Mouse (Mus musculus) liver, embryonic 11.5 days (tissue): ENCODE measurements around the gene Rpusd1. TPM values are rescaled to one million over a fixed set of nuclear protein-coding genes. Genes with fewer than 3 reads are reported as not detected.

Source experiments
- ATAC-seq: fragments of 200-750 bp; cut with Nextera tagmentation; replicated peaks from 2 replicates; pipeline ENCODE4 v1.8.0; 2017; ENCODE audit warnings: moderate number of reproducible peaks, mild to moderate bottlenecking, moderate TSS enrichment, moderate library complexity; ENCODE audit not compliant: low FRiP score
- DNase-seq: peaks from one replicate; pipeline ENCODE4 v3.0.0-alpha.2; 2017; ENCODE audit warnings: low spot score
- H3K27ac ChIP-seq: fragments of 300-500 bp; sonication (generic); 2 replicates; pipeline ENCODE4 v1.5.1; 2014; ENCODE audit warnings: mild to moderate bottlenecking, low read depth, low read length, control low read depth
- H3K27me3 ChIP-seq: fragments of 300-500 bp; sonication (generic); replicated peaks from 2 replicates; pipeline ENCODE4 v1.6.1; 2014; ENCODE audit warnings: low read length, mixed read lengths; ENCODE audit not compliant: control insufficient read depth, insufficient read depth
- H3K36me3 ChIP-seq: fragments of 300-500 bp; sonication (generic); 2 replicates; pipeline ENCODE4 v1.6.1; 2014; ENCODE audit warnings: mild to moderate bottlenecking, low read length, moderate library complexity, mixed read lengths; ENCODE audit not compliant: control insufficient read depth, insufficient read depth
- H3K4me1 ChIP-seq: fragments of 300-500 bp; sonication (generic); replicated peaks from 2 replicates; pipeline ENCODE4 v1.6.1; 2014; ENCODE audit warnings: low read length, mixed read lengths; ENCODE audit not compliant: control insufficient read depth, insufficient read depth
- H3K4me2 ChIP-seq: fragments of 300-500 bp; sonication (generic); 2 replicates; pipeline ENCODE4 v1.6.1; 2014; ENCODE audit warnings: mild to moderate bottlenecking, control low read depth, moderate library complexity
- H3K4me3 ChIP-seq: fragments of 300-500 bp; sonication (generic); 2 replicates; pipeline ENCODE4 v1.5.1; 2014; ENCODE audit warnings: low read depth, low read length, control low read depth
- H3K9ac ChIP-seq: fragments of 300-500 bp; sonication (generic); 2 replicates; pipeline ENCODE4 v1.6.1; 2014; ENCODE audit warnings: low read depth, low read length, control low read depth
- H3K9me3 ChIP-seq: fragments of 300-500 bp; sonication (generic); 2 replicates; pipeline ENCODE4 v1.6.1; 2016; ENCODE audit warnings: low read length, inconsistent platforms, mixed read lengths; ENCODE audit not compliant: control insufficient read depth
- WGBS: fragments of 180-500 bp; shearing (Covaris S2); extraction: QIAGEN DNeasy Blood & Tissue Kit; methylation state at CpG from one replicate; pipeline ENCODE4 v1.1.7; 2014; 5-methylcytosine and 5-hydroxymethylcytosine counted together
- polyA plus RNA-seq: library from polyadenylated mRNA; unstranded; fragments of >200 nt; fragmentation: Nextera tagmentation; extraction: Ambion mirVana; gene quantifications from 2 replicates; pipeline ENCODE4 v1.2.1, GENCODE M21; 2014

The Rpusd1 gene
- polyA plus RNA-seq, 1 experiment from 2014 or later: 17.5 TPM

DNA sequence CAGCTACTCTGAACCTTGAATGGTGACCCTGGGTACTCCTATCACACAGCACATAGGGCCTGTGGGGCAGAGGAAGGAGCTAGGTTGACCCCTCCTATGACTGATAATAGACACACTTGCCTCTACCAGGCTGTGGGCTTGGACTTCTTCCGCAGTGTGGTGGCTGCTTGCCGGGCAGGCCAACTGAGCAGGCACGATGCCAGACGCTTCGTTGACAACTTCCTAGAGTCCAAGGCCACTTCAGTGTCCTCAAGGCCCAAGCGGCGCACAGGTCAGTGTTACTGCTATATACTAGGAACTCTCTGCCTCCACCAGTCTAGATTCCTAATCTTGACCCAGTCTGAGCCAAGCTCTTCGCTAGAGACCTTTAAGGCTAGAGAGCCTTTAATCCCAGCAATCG, 16.4 kb downstream of the Rpusd1 start:
- H3K9ac ChIP-seq: no peak overlapping the region
- H3K27ac ChIP-seq: no peak overlapping the region
- ATAC-seq: no peak
- 90% methylated on average over 9 of the region's 9 CpGs for WGBS
- no peak for DNase-seq
- no peak overlapping the region for H3K4me3 ChIP-seq
- H3K4me1 ChIP-seq: no peaks in the 10 kb centered on the region
- H3K36me3 ChIP-seq: no peaks in the 10 kb centered on the region
- no peaks in the 10 kb centered on the region for H3K9me3 ChIP-seq
- no peaks in the 10 kb centered on the region; the same call in 1 of the 2 replicates for H3K27me3 ChIP-seq
- no peak overlapping the region for H3K4me2 ChIP-seq

DNA sequence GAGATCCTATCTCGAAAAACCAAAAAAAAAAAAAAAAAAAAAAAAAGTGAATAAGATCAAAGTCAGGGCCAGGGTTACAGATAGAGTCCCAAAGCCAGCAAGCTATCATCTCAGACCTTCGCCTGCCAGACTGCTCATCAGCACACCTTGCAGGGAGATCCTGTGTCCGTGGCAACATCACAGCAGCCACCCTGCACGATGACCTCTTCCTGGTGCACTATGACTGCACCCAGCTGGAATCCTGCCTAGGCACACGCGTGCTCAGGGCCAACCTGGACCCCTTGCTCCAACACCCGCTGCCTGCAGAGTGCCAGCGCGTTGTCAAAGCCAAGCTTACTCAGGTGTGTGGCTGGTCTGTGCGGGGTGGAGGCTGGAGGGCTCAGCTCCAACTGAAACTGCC, 16.8 kb downstream of the Rpusd1 start:
- 66% methylated on average over 10 of the region's 10 CpGs for WGBS
- Histone ChIP-seq H3K27me3 (no peaks in the 10 kb centered on the region; the same call in 1 of the 2 replicates), H3K4me1 (no peaks in the 10 kb centered on the region), H3K9ac (no peak overlapping the region), H3K36me3 (no peaks in the 10 kb centered on the region), H3K27ac (no peak overlapping the region), H3K4me2 (no peak overlapping the region), H3K9me3 (no peaks in the 10 kb centered on the region), H3K4me3 (no peak overlapping the region)
- DNase-seq (no peak), ATAC-seq (no peak)

DNA sequence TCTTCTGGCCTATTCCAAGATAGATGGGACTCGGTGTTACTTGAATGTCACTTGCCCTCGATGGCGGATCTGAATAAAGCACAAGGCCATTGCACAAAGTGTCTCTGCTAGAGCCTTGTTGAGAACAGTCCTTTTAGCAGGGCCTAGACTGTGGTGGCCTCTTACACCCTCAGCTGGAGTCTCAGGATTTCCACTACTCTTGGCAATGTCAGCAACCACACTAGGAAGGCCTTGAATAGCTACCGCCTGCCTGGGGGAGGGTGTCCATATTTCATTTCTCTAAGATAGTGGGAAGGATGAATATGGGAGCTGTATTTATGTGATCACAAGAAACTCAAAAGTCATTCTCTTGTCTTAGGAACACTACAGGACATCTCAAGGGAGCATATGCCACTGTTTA, 20.8 kb downstream of the Rpusd1 start:
- Histone ChIP-seq H3K9me3 (no peaks in the 10 kb centered on the region), H3K27ac (no peak overlapping the region)
- ATAC-seq: no peak

DNA sequence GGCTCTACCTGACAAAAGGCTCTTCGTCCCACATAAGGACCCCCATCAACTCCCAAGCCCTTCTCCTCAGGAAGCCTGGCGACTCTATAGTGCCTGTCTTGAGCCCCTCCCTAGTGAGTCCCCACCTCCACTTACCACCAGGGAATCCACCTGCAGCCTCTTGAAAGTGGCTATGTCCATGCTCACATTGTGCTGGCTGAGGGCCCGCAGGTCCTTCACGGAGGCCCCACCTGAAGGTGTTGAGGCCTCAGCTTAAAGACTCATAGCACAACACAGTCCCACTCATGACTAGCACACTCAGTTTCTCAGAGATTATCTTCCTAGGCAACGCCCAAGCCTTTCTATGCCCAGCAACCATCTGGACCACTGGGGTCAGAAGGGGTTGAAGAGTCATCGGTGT, 21.8 kb downstream of the Rpusd1 start:
- WGBS: 75% methylated on average over 6 of the region's 6 CpGs

More for the DNA sequence above, 20.8 kb downstream of the Rpusd1 start:
- DNase-seq: no peak
- Histone ChIP-seq H3K9ac (no peak overlapping the region), H3K4me3 (no peak overlapping the region), H3K4me2 (no peak overlapping the region), H3K4me1 (no peaks in the 10 kb centered on the region), H3K27me3 (no peaks in the 10 kb centered on the region; the same call in 1 of the 2 replicates), H3K36me3 (no peaks in the 10 kb centered on the region)
- 88% methylated on average over 4 of the region's 4 CpGs for WGBS

DNA sequence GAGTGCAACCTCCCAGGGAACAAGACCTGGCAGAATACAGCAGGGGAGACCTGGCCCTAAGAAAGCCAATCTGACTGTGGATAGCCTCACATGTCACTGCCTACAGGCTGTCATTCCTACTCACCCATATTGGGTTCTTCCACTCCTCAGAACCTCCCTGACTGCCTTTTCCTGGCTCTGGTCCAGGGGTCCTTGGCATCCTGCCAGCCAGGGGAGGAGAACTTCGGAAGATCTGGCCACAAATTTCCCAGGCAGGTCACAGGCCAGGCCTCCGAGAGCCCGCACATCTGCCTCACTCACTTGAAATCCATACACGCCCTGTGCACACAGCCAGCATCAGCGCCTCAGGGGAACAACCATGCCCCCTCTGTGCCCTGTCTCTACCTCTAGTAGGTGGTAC, 24.0 kb downstream of the Rpusd1 start:
- no peaks in the 10 kb centered on the region; the same call in 1 of the 2 replicates for H3K27me3 ChIP-seq
- H3K9me3 ChIP-seq: no peaks in the 10 kb centered on the region
- H3K36me3 ChIP-seq: no peaks in the 10 kb centered on the region
- H3K27ac ChIP-seq: no peak overlapping the region
- H3K4me2 ChIP-seq: no peak overlapping the region
- H3K9ac ChIP-seq: no peak overlapping the region
- 58% methylated on average over 5 of the region's 5 CpGs for WGBS
- DNase-seq: no peak
- ATAC-seq: no peak
- H3K4me3 ChIP-seq: no peak overlapping the region
- no peaks in the 10 kb centered on the region for H3K4me1 ChIP-seq

More for the DNA sequence above, 21.8 kb downstream of the Rpusd1 start:
- no peaks in the 10 kb centered on the region for H3K36me3 ChIP-seq
- no peaks in the 10 kb centered on the region; the same call in 1 of the 2 replicates for H3K27me3 ChIP-seq
- ATAC-seq: no peak
- no peak overlapping the region for H3K27ac ChIP-seq
- no peaks in the 10 kb centered on the region for H3K4me1 ChIP-seq
- no peak overlapping the region for H3K9ac ChIP-seq
- no peak overlapping the region for H3K4me3 ChIP-seq
- H3K9me3 ChIP-seq: no peaks in the 10 kb centered on the region
- no peak overlapping the region for H3K4me2 ChIP-seq
- DNase-seq: no peak

DNA sequence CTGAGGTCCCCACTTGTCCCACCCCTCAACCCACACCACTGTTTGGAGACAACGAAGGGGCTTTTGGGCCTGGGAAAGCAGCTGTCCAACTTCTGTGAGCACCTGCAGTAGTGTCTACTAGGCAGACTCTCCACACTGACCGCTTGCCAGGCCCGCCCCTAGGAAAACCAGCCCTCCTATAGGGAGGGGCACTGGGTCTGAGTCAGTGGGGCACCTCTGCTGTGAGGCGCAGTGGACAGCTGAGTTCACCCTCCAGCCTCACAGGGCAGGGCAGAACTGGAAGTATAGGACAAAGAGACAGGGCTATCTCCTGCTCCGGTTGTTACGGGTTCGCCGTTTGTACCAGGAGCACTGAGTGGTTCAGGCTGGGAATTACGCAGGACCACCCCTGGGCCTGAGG, 26.8 kb downstream of the Rpusd1 start, which contains the start of gene Msln:
Gene Msln, minus strand, starts transcription at position 138 of the 400 bp plus-strand sequence.
- Histone ChIP-seq H3K27ac (no peak within 1 kb of the TSS), H3K4me3 (no peak within 1 kb of the TSS), H3K9ac (no peak within 1 kb of the TSS), H3K4me2 (no peak within 1 kb of the TSS), H3K27me3 (no peaks in the 10 kb centered on the region), H3K9me3 (no peaks in the 10 kb centered on the region), H3K36me3 (no peaks in the 10 kb centered on the region), H3K4me1 (no peaks in the 10 kb centered on the region)
- DNase-seq: no peak
- ATAC-seq: no peak
- WGBS: 84% methylated on average over 9 of the region's 9 CpGs

DNA sequence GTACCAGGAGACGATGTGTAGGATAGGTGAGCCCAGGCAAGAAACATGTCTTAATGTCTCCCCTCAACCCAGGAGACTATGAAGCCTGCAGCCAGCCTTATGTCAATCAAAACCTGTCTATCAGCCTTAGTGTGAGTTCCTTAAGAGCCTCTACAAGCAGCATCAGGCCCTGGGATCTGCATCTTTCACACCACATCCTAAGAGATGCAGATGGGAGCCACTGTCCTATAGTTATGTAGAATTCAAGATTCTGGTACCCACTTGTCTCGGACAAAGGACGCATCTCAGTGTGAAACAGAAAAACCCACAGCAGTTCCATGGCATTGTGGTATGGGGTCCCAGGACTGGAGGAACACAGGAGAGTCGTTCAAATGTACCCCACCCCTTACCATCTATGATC, 27.6 kb downstream of the Rpusd1 start:
- H3K36me3 ChIP-seq: no peaks in the 10 kb centered on the region
- no peak overlapping the region for H3K4me2 ChIP-seq
- no peaks in the 10 kb centered on the region for H3K27me3 ChIP-seq
- H3K9ac ChIP-seq: no peak overlapping the region
- WGBS: 70% methylated on average over 4 of the region's 4 CpGs
- no peaks in the 10 kb centered on the region for H3K4me1 ChIP-seq
- H3K27ac ChIP-seq: no peak overlapping the region
- ATAC-seq (no peak), DNase-seq (no peak)
- H3K4me3 ChIP-seq: no peak overlapping the region
- H3K9me3 ChIP-seq: no peaks in the 10 kb centered on the region

DNA sequence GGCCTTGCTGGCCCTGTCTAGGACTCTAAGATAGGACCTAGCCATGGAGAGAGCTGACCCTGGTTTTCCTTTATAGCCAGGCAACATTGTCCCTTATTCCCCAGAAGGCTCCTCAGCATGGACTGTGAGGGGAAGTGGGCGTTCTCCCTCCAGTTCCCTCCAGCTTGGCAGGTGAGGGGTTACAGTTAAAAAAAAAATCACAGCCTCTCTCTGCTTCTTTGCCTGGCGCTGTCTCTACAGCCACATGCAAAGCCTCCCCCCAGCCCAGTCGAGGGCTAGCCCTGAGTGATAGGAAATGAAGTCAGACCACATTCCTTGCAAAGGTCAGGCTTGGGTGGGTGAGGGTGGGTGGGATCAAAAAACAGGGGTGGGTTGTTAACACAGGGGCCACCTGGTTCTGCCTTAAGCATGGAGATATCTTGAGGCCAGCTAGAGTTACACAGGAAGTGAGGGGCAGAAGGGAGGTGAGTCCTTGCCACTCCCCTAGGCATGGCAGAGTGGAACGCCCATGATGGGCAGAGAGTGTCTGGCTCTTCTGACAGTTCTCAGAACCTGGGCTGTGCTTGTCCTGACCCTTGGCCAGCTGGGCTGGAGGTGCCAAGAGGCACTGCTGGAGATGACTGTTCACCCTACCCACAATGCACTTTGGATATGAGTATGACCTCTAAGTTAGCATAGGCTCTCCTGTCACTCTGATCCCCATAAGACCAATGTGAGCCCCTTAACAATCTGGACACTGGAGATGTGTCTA, 28.3 kb downstream of the Rpusd1 start:
- no peak overlapping the region for H3K9ac ChIP-seq
- WGBS: 31% methylated on average over 4 of the region's 4 CpGs
- no peaks in the 10 kb centered on the region for H3K9me3 ChIP-seq
- no peak for DNase-seq
- ATAC-seq: no peak
- H3K36me3 ChIP-seq: no peaks in the 10 kb centered on the region
- H3K4me3 ChIP-seq: no peak overlapping the region
- H3K27me3 ChIP-seq: no peaks in the 10 kb centered on the region
- no peak overlapping the region for H3K4me2 ChIP-seq
- no peak overlapping the region for H3K27ac ChIP-seq
- no peaks in the 10 kb centered on the region for H3K4me1 ChIP-seq
